Mouse (Mus musculus): ENCODE data around the gene Dnah12.

- no peak for TF ChIP-seq CTCF (IDR thresholded peaks at IDR 0.05; ENCODE audit: control insufficient read depth, insufficient read depth, insufficient read length)
- TF ChIP-seq FOSL1 (IDR thresholded peaks at IDR 0.05; ENCODE audit: insufficient read depth, low read length, poor library complexity, severe bottlenecking) = no peak
- no peak for TF ChIP-seq MAX (IDR thresholded peaks at IDR 0.05)
- no peak for TF ChIP-seq MYOG (IDR thresholded peaks at IDR 0.05; ENCODE audit: control insufficient read depth, extremely low read depth, insufficient read length)
- no peak for TF ChIP-seq MYOD1 (IDR thresholded peaks at IDR 0.05; ENCODE audit: control insufficient read depth, insufficient read length, low read depth)
- TF ChIP-seq USF1 (IDR thresholded peaks at IDR 0.05; ENCODE audit: low read depth) = no peak
Measured at GRCm38 (mm10) chr14:26923702-26924421, 230.8 kb downstream of the Dnah12 start.

Measured in C2C12 (cell line).